Mouse (Mus musculus): ENCODE results near the gene Olfr618. TPM values are rescaled to one million over a fixed set of nuclear protein-coding genes. Genes with fewer than 3 reads are reported as not detected.
"Not testable (repeated sequence)": the region's sequence is repeated elsewhere in the genome, so short reads cannot be mapped to it uniquely, and the experiment has no call there.

Gene Olfr618
- not detected in 2 replicates for polyA plus RNA-seq (2016; fragmentation: Nextera tagmentation; extraction: Ambion mirVana)

- no peak for ATAC-seq (ENCODE audit: low FRiP score, low read depth)
- Histone ChIP-seq H3K4me3 (no peak within 1 kb of the TSS), H3K27me3 (replicated peaks) (no peaks in the 10 kb centered on the region), H3K9me3 (no peaks in the 10 kb centered on the region), H3K27ac (no peak within 1 kb of the TSS), H3K36me3 (no peaks in the 10 kb centered on the region), H3K4me2 (replicated peaks) (no peak within 1 kb of the TSS), H3K9ac (no peak within 1 kb of the TSS), H3K4me1 (no peaks in the 10 kb centered on the region)
- WGBS: 67% methylated on average over 2 of the region's 2 CpGs
Measured at GRCm38 (mm10) chr7:103589803-103590202, at the start of gene Olfr618. Gene Olfr618 (plus strand): TSS chr7:103590103.

- H3K9ac ChIP-seq; H3K9me3 ChIP-seq; ATAC-seq (ENCODE audit: low FRiP score, low read depth); H3K4me3 ChIP-seq; H3K36me3 ChIP-seq; H3K27ac ChIP-seq; H3K27me3 ChIP-seq (replicated peaks); H3K4me1 ChIP-seq; H3K4me2 ChIP-seq (replicated peaks): not testable (repeated sequence)
- WGBS: 87% methylated on average over 2 of the region's 2 CpGs
Measured at GRCm38 (mm10) chr7:103542617-103543016, 47.3 kb upstream of the Olfr618 start, which contains the start of gene Olfr612. Gene Olfr612 (minus strand): TSS chr7:103542717.

- Histone ChIP-seq H3K9me3 (no peaks in the 10 kb centered on the region), H3K9ac (no peak within 1 kb of the TSS)
Measured at GRCm38 (mm10) chr7:103547774-103548173, 42.1 kb upstream of the Olfr618 start, which contains the start of gene Olfr613. Gene Olfr613 (plus strand): TSS chr7:103548074.

GRCm38 (mm10) chr7:103555779-103556178 is 34.1 kb upstream of the Olfr618 start, which contains the start of gene Olfr615:
Gene Olfr615 (plus strand): TSS chr7:103556079.
- no peak within 1 kb of the TSS for H3K27ac ChIP-seq
- no peaks in the 10 kb centered on the region for H3K36me3 ChIP-seq
- no peaks in the 10 kb centered on the region for H3K9me3 ChIP-seq
- H3K27me3 ChIP-seq (replicated peaks): no peaks in the 10 kb centered on the region
- no peak within 1 kb of the TSS for H3K9ac ChIP-seq
- no peak within 1 kb of the TSS for H3K4me2 ChIP-seq (replicated peaks)
- no peaks in the 10 kb centered on the region for H3K4me1 ChIP-seq
- ATAC-seq (ENCODE audit: low FRiP score, low read depth): no peak
- 87% methylated on average over 2 of the region's 2 CpGs for WGBS
- no peak within 1 kb of the TSS for H3K4me3 ChIP-seq

More at GRCm38 (mm10) chr7:103547774-103548173, 42.1 kb upstream of the Olfr618 start, which contains the start of gene Olfr613:
- Histone ChIP-seq H3K27ac (no peak within 1 kb of the TSS), H3K27me3 (replicated peaks) (no peaks in the 10 kb centered on the region), H3K36me3 (no peaks in the 10 kb centered on the region), H3K4me2 (replicated peaks) (no peak within 1 kb of the TSS), H3K4me3 (no peak within 1 kb of the TSS), H3K4me1 (no peaks in the 10 kb centered on the region)
- WGBS: 91% methylated on average over 2 of the region's 2 CpGs
- no peak for ATAC-seq (ENCODE audit: low FRiP score, low read depth)

- WGBS: 75% methylated on average over 3 of the region's 3 CpGs
- Histone ChIP-seq H3K27me3 (replicated peaks) (no peaks in the 10 kb centered on the region), H3K9ac (no peak within 1 kb of the TSS), H3K4me3 (no peak within 1 kb of the TSS), H3K36me3 (no peaks in the 10 kb centered on the region), H3K9me3 (no peaks in the 10 kb centered on the region), H3K4me1 (no peaks in the 10 kb centered on the region), H3K27ac (no peak within 1 kb of the TSS), H3K4me2 (replicated peaks) (no peak within 1 kb of the TSS)
- no peak for ATAC-seq (ENCODE audit: low FRiP score, low read depth)
Measured at GRCm38 (mm10) chr7:103569043-103569442, 20.9 kb upstream of the Olfr618 start, which contains the start of gene Olfr616. Gene Olfr616 (minus strand): TSS chr7:103569143.

GRCm38 (mm10) chr7:103572761-103573160 is 17.1 kb upstream of the Olfr618 start, which contains the start of gene Olfr617:
Gene Olfr617 (plus strand): TSS chr7:103573061.
- no peak for ATAC-seq (ENCODE audit: low FRiP score, low read depth)
- Histone ChIP-seq H3K27ac (no peak within 1 kb of the TSS), H3K4me1 (no peaks in the 10 kb centered on the region), H3K9me3 (no peaks in the 10 kb centered on the region), H3K4me3 (no peak within 1 kb of the TSS), H3K4me2 (replicated peaks) (no peak within 1 kb of the TSS), H3K9ac (no peak within 1 kb of the TSS), H3K36me3 (no peaks in the 10 kb centered on the region), H3K27me3 (replicated peaks) (no peaks in the 10 kb centered on the region)
- WGBS: 81% methylated on average over 1 of the region's 1 CpGs

GRCm38 (mm10) chr7:103600275-103600674 is 10.4 kb downstream of the Olfr618 start, which contains the start of gene Olfr619:
Gene Olfr619 (plus strand): TSS chr7:103600575.
- no peak for ATAC-seq (ENCODE audit: low FRiP score, low read depth)
- no peak within 1 kb of the TSS for H3K9ac ChIP-seq
- no peak within 1 kb of the TSS for H3K27ac ChIP-seq
- no peaks in the 10 kb centered on the region for H3K36me3 ChIP-seq
- H3K9me3 ChIP-seq: no peaks in the 10 kb centered on the region
- H3K27me3 ChIP-seq (replicated peaks): no peaks in the 10 kb centered on the region
- no peak within 1 kb of the TSS for H3K4me3 ChIP-seq
- no peaks in the 10 kb centered on the region for H3K4me1 ChIP-seq
- no peak within 1 kb of the TSS for H3K4me2 ChIP-seq (replicated peaks)

- Histone ChIP-seq H3K4me3 (no peak overlapping the region), H3K36me3 (no peaks in the 10 kb centered on the region), H3K9ac (no peak overlapping the region), H3K27me3 (replicated peaks) (no peaks in the 10 kb centered on the region), H3K4me2 (replicated peaks) (no peak overlapping the region), H3K4me1 (no peaks in the 10 kb centered on the region), H3K9me3 (no peaks in the 10 kb centered on the region), H3K27ac (no peak overlapping the region)
- 82% methylated on average over 2 of the region's 2 CpGs for WGBS
- ATAC-seq (ENCODE audit: low FRiP score, low read depth): no peak
Measured at GRCm38 (mm10) chr7:103607425-103607824, 17.5 kb downstream of the Olfr618 start.

GRCm38 (mm10) chr7:103612434-103612833 is 22.5 kb downstream of the Olfr618 start, which contains the start of gene Olfr620:
Gene Olfr620 (minus strand): TSS chr7:103612534.
- no peak for ATAC-seq (ENCODE audit: low FRiP score, low read depth)
- no peaks in the 10 kb centered on the region for H3K27me3 ChIP-seq (replicated peaks)
- no peaks in the 10 kb centered on the region for H3K9me3 ChIP-seq
- no peak within 1 kb of the TSS for H3K9ac ChIP-seq
- no peak within 1 kb of the TSS for H3K4me2 ChIP-seq (replicated peaks)
- H3K4me3 ChIP-seq: no peak within 1 kb of the TSS
- no peaks in the 10 kb centered on the region for H3K36me3 ChIP-seq
- no peak within 1 kb of the TSS for H3K27ac ChIP-seq
- 86% methylated on average over 2 of the region's 2 CpGs for WGBS
- no peaks in the 10 kb centered on the region for H3K4me1 ChIP-seq

GRCm38 (mm10) chr7:103636795-103637194 is 46.9 kb downstream of the Olfr618 start:
- H3K36me3 ChIP-seq: no peaks in the 10 kb centered on the region
- H3K4me1 ChIP-seq: no peaks in the 10 kb centered on the region
- H3K27me3 ChIP-seq (replicated peaks): no peaks in the 10 kb centered on the region
- no peak for ATAC-seq (ENCODE audit: low FRiP score, low read depth)
- H3K9me3 ChIP-seq: no peaks in the 10 kb centered on the region
- no peak overlapping the region for H3K4me3 ChIP-seq
- H3K27ac ChIP-seq: no peak overlapping the region
- no peak overlapping the region for H3K9ac ChIP-seq
- H3K4me2 ChIP-seq (replicated peaks): no peak overlapping the region

GRCm38 (mm10) chr7:103642602-103643001 is 52.7 kb downstream of the Olfr618 start, which contains the start of gene Olfr622:
Gene Olfr622 (minus strand): TSS chr7:103642702.
- no peak within 1 kb of the TSS for H3K4me2 ChIP-seq (replicated peaks)
- no peaks in the 10 kb centered on the region for H3K27me3 ChIP-seq (replicated peaks)
- WGBS: 79% methylated on average over 1 of the region's 1 CpGs
- H3K4me1 ChIP-seq: no peaks in the 10 kb centered on the region
- no peak within 1 kb of the TSS for H3K27ac ChIP-seq
- H3K4me3 ChIP-seq: no peak within 1 kb of the TSS
- ATAC-seq (ENCODE audit: low FRiP score, low read depth): no peak
- no peaks in the 10 kb centered on the region for H3K9me3 ChIP-seq
- H3K36me3 ChIP-seq: no peaks in the 10 kb centered on the region
- no peak within 1 kb of the TSS for H3K9ac ChIP-seq

- Histone ChIP-seq H3K36me3 (no peaks in the 10 kb centered on the region), H3K4me2 (replicated peaks) (no peak overlapping the region), H3K9ac (no peak overlapping the region), H3K4me1 (no peaks in the 10 kb centered on the region), H3K27ac (no peak overlapping the region), H3K9me3 (no peaks in the 10 kb centered on the region), H3K4me3 (no peak overlapping the region), H3K27me3 (replicated peaks) (no peaks in the 10 kb centered on the region)
- 92% methylated on average over 4 of the region's 4 CpGs for WGBS
- ATAC-seq (ENCODE audit: low FRiP score, low read depth): no peak
Measured at GRCm38 (mm10) chr7:103644070-103644469, 54.2 kb downstream of the Olfr618 start.

All from neural tube, embryonic 12.5 days (tissue).